Mouse (Mus musculus) E14TG2a.4 (cell line): ENCODE measurements around the gene 4931406P16Rik.

Source experiments
- H3K27me3 ChIP-seq: 2 replicates; pipeline ENCODE4 v1.6.1; 2014; ENCODE audit warnings: low read length, control low read depth; ENCODE audit not compliant: insufficient read depth
- H3K36me3 ChIP-seq: 2 replicates; pipeline ENCODE4 v1.6.1; 2014; ENCODE audit warnings: low read length, control low read depth; ENCODE audit not compliant: insufficient read depth
- H3K4me1 ChIP-seq: replicated peaks from 2 replicates; pipeline ENCODE4 v1.6.1; 2014; ENCODE audit warnings: low read depth, low read length, control low read depth
- H3K4me3 ChIP-seq: replicated peaks from 2 replicates; pipeline ENCODE4 v1.5.1; 2014; ENCODE audit warnings: mild to moderate bottlenecking, low read length
- H3K9me3 ChIP-seq: 2 replicates; pipeline ENCODE4 v1.6.1; 2014; ENCODE audit warnings: low read length, control low read depth
- CTCF ChIP-seq: conservative IDR thresholded peaks from 2 replicates; pipeline ENCODE4 v1.5.1; 2014; ENCODE audit warnings: low read length
- NANOG ChIP-seq: IDR thresholded peaks from 2 replicates; pipeline ENCODE4 v1.6.1; 2014; ENCODE audit warnings: borderline replicate concordance, low read length, mixed read lengths
- POU5F1 ChIP-seq: IDR thresholded peaks from 2 replicates; pipeline ENCODE4 v1.6.1; 2014; ENCODE audit warnings: low read length, borderline replicate concordance

Gene 4931406P16Rik

GRCm38 (mm10) chr7:34313443-34313875 is at the start of gene 4931406P16Rik:
4931406P16Rik (minus strand) TSS chr7:34313551.
- Histone ChIP-seq H3K4me3 (peak within 1 kb of the TSS; percentile 90), H3K27me3 (no peaks in the 10 kb centered on the region), H3K36me3 (0 out of 2 replicates have a peak, but pooled peaks cover 5% of the 10 kb centered on the region), H3K4me1 (peaks cover 19% of the 10 kb centered on the region), H3K9me3 (no peaks in the 10 kb centered on the region)
- TF ChIP-seq CTCF (no peak), POU5F1 (no peak), NANOG (no peak)

DNA sequence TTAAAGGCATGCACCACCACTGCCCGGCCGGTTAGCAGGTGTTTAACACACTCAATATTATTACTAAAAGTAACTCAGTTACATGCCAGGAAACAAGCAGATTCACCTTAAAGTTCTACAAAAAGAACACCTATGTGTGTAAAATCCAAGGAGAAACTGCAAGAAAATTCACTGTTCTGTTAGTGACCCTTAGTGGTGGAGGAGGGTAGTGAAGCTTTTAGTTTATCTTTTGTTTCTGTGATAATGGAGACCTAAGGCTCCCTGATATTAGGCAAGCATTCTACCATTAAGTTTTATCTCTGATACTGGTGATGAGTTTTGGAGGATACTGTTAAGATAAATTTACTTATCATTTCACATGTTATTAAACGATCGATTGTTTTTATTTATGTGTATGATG is 42.3 kb upstream of the 4931406P16Rik start:
- Histone ChIP-seq H3K36me3 (peaks cover 77% of the 10 kb centered on the region), H3K4me1 (no peaks in the 10 kb centered on the region), H3K9me3 (no peaks in the 10 kb centered on the region), H3K27me3 (no peaks in the 10 kb centered on the region), H3K4me3 (no peak overlapping the region)
- TF ChIP-seq NANOG (no peak), POU5F1 (no peak), CTCF (peak; percentile 46)

DNA sequence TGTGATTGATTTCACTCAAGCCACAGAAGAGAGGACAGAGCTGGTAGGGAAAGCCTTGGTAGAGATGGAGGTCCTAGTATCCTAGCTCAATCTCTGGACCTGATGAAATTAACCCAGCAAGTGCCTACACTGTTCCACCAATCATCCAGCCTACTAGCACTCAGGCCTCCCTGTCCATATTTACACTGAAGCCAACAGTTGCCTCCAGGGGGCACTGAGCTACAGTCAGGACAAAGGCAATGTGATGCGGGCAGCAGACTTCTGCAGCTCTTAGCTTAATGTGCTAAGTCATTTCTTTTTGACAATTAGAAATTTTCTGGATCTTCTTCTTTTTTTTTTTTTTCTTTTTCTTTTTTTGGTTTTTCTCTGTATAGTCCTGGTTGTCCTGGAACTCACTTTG is 38.6 kb upstream of the 4931406P16Rik start:
- TF ChIP-seq NANOG: no peak
- TF ChIP-seq CTCF: peak; percentile 33
- no peaks in the 10 kb centered on the region; the same call in 1 of the 2 replicates for H3K4me1 ChIP-seq
- no peaks in the 10 kb centered on the region for H3K9me3 ChIP-seq
- H3K36me3 ChIP-seq: peaks cover 90% of the 10 kb centered on the region
- H3K4me3 ChIP-seq: no peak overlapping the region
- no peaks in the 10 kb centered on the region for H3K27me3 ChIP-seq

DNA sequence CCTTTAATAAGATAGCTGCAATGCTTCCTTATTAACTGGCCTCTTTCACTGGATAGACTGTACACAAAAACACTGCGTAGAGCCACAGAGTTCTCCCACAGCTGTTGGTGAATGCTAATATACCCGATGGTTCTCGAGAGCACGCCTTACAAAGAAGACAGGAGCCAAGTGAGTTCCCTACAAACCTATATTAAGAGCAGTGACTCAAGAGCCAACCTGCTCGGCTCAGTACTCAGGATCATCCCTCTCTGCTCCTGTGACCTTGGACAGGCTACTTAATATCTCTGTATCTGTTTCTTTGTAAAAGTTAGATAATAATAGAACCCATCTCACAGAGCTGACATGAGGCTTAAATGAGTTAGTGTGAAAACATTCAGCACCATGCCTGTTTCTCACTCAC is 36.8 kb upstream of the 4931406P16Rik start:
- Histone ChIP-seq H3K9me3 (no peaks in the 10 kb centered on the region), H3K36me3 (peaks cover 95% of the 10 kb centered on the region), H3K4me3 (no peak overlapping the region), H3K27me3 (no peaks in the 10 kb centered on the region), H3K4me1 (no peaks in the 10 kb centered on the region; the same call in 1 of the 2 replicates)
- TF ChIP-seq NANOG (no peak), CTCF (no peak), POU5F1 (no peak)

DNA sequence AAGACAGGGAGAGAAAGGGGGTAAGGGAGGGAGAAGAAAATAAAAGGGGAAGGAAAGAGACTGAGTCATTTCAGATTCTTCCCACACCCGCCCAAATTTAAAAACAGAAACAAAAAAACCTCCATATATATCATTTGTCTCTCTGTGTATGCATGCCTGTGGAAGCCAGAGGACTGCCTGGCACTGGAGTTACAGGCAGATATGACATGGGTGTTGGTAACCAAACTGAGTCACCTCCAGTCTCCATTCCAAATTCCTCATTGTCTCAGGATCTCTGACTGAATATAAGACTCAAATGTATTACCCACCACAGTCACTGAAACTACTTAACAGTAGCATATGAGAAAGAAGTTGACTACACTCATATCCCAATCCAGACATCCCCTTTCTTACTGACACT is 34.7 kb upstream of the 4931406P16Rik start:
- Histone ChIP-seq H3K27me3 (no peaks in the 10 kb centered on the region), H3K9me3 (no peaks in the 10 kb centered on the region), H3K4me1 (no peaks in the 10 kb centered on the region; the same call in 1 of the 2 replicates), H3K4me3 (no peak overlapping the region), H3K36me3 (peaks cover 96% of the 10 kb centered on the region)
- no peak for TF ChIP-seq POU5F1
- TF ChIP-seq NANOG: no peak
- TF ChIP-seq CTCF: no peak

DNA sequence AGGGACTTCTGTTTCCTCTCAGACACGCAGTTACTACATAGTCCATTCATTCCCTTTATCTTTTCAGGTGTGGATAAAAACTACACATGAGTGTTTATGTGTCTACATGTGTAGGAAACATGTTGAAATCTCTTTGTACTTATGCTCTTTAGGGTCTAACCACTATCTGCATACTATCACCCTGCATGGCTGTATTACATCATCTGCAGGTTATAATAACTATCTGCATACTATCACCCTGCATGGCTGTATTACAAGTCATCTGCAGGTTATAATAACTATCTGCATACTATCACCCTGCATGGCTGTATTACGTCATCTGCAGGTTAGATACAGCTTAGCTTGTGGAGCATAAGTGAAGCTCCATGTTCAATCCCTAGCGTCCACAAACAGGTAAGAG is 33.7 kb upstream of the 4931406P16Rik start:
- TF ChIP-seq POU5F1: no peak
- no peak for TF ChIP-seq NANOG
- Histone ChIP-seq H3K4me3 (no peak overlapping the region), H3K9me3 (no peaks in the 10 kb centered on the region), H3K36me3 (peaks cover 99% of the 10 kb centered on the region), H3K27me3 (no peaks in the 10 kb centered on the region), H3K4me1 (no peaks in the 10 kb centered on the region; the same call in 1 of the 2 replicates)

- Histone ChIP-seq H3K4me3 (no peak overlapping the region), H3K27me3 (no peaks in the 10 kb centered on the region), H3K36me3 (peaks cover 99% of the 10 kb centered on the region), H3K4me1 (no peaks in the 10 kb centered on the region; the same call in 1 of the 2 replicates), H3K9me3 (no peaks in the 10 kb centered on the region)
- TF ChIP-seq NANOG (no peak), POU5F1 (no peak), CTCF (no peak)
These were observed 33.2 kb upstream of the 4931406P16Rik start for GRCm38 (mm10) chr7:34346505-34346904.

GRCm38 (mm10) chr7:34342040-34342793 is 28.9 kb upstream of the 4931406P16Rik start:
- Histone ChIP-seq H3K36me3 (peaks cover 84% of the 10 kb centered on the region), H3K27me3 (no peaks in the 10 kb centered on the region), H3K4me3 (no peak overlapping the region), H3K9me3 (no peaks in the 10 kb centered on the region), H3K4me1 (peaks cover 9% of the 10 kb centered on the region; the same call in 1 of the 2 replicates)
- TF ChIP-seq POU5F1 (no peak), NANOG (no peak), CTCF (no peak)

DNA sequence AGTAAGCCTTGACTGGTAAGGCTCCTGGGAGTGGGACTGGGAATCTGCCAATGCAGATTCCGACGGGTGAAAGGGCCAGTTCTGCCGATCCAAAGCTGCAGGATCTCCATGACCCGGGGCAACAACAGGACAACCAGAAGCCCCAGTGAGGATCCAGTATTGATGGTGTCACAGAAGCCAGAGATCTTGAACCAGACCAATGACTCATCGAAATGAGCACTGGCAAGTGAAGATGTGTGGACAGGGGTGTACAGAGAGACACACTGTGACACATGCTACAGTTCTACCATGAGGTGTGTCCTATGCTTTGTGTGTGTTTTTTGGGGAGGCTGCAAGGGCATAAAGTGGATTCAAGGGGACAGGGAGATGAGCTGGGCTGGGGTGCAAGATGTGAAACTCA is 27.5 kb upstream of the 4931406P16Rik start:
- H3K36me3 ChIP-seq: peaks cover 70% of the 10 kb centered on the region
- H3K9me3 ChIP-seq: no peaks in the 10 kb centered on the region
- TF ChIP-seq NANOG (no peak), CTCF (no peak), POU5F1 (no peak)
- peaks cover 9% of the 10 kb centered on the region; the same call in 1 of the 2 replicates for H3K4me1 ChIP-seq
- no peaks in the 10 kb centered on the region for H3K27me3 ChIP-seq
- no peak overlapping the region for H3K4me3 ChIP-seq
